Mouse (Mus musculus) thymus, postnatal 0 days (tissue): Measurements from ENCODE around the gene Cpsf6. TPM values are rescaled to one million over a fixed set of nuclear protein-coding genes. Genes with fewer than 3 reads are reported as not detected.

Experiments
- DNase-seq: peaks from one replicate; pipeline ENCODE4 v3.0.0-alpha.2; 2015; ENCODE audit warnings: low spot score
- polyA plus RNA-seq: library from polyadenylated mRNA; unstranded; fragments of >200 nt; fragmentation: Nextera tagmentation; extraction: Ambion mirVana; gene quantifications from 2 replicates; pipeline ENCODE4 v1.2.1, GENCODE M21; 2015

The Cpsf6 gene
- polyA plus RNA-seq, 1 experiment from 2014 or later: 154 TPM

DNA sequence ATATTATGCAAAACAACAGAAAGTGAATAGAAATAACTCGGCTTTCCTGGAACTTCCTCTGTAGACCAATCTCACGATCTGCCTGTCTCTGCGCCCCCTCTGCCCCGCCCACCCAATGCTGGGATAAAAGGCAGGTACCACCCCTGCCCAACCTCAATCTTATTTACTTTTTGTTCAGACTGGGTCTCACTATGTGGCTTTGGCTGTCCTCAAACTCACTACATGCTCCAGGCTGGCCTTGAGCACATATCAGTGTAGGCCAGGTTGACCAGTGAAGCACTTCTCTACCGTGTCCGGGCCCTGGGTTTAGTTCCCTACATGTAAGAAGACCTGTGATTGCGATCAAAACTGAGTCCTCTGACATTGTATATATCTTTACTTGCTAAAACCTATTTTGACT lies 40.6 kb downstream of the Cpsf6 start:
- DNase-seq: no peak

DNA sequence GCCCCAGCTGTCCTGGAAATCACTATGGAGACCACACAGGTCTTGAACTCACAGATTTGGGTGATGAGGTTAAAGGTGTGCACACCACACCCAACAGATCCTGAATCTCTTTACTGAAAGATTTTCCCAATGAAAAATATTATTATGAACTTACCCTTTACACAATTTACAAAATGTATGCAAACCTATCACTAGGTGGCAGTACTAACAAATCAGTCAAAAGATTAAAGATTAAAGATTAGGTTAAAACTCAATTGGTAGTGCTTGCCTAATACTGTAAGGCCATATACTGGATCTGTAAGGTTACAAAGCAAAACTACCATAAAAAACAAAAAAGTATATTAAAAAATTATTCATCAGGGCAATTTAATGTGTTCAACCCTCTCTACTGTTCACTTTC lies 41.9 kb downstream of the Cpsf6 start:
- peak; percentile 15 for DNase-seq

DNA sequence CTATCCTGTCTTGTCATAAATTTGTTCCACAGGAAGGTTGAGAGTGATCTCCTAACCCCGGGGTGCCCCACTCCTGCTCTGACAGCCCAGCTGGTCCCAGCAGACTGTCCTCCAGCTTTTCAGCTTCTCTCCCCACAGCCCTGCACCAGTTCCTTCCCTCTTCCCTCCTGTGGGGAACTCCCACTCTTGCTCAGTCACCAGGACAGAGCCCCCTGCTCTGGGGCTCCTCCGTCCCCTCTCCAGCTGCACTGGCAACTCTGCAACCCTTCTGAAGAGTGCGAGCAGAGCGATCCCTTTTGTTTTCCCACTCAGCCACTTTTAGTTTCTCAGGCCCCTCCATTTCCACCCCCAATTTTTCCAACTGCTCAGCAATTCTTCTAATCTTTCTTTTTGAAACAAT lies 44.2 kb downstream of the Cpsf6 start:
- no peak for DNase-seq

DNA sequence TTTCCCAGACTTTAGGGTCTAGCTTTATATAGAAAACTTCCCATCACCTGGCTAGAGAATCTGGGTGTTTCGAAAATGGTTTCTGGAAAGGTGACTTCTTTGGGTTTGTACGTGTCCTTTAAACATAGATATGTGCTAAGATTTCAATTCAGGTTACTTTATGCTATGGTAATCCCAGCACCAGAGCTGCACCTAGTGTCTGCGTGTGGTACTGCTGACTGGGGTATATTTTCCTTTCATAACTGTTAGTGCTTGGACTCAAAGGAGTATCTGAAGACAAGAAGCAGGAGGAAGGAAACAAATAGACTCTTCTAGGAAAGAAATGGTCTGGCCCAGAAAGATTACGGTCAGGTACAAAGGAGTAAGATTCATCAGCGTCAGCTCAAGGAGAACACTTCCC lies 49.3 kb downstream of the Cpsf6 start:
- peak; percentile 33 for DNase-seq

DNA sequence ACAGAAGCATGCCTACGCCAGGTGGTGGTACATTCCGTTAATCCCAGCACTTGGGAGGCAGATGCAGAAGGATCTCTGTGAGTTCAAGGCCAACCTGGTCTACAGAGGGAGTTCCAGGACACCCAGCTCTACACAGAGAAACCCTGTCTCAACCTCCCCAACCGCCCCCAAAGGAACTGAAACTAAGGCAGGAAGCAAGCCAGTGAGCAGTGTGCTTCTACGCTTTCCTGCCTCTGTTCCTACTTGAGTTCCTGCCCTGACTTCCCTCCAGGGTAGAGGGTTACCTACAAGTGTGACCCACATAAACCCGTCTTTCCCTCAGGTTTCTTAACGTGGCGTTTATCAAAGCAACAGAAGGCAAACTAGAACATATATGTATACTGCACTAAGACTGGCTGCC lies 56.0 kb downstream of the Cpsf6 start:
- no peak for DNase-seq

DNA sequence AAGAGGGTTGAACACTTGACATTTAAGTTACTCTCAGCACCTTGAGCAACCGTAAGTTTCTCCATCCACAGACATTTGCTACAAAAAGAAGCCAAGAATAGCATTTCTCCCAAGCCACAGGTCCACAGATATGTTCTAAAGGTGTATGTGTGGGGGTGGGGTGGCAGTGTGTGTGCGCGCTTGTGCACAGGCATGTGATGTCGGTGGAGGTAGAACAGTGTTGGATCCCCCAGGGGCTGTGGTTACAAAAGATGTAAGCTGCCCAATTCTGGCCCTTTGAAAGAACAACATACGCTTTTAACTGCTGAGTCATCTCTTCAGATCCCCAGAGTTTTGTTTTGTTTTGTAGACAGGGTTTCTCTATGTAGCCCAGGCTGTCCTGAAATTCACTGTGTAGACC lies 57.2 kb downstream of the Cpsf6 start:
- no peak for DNase-seq

DNA sequence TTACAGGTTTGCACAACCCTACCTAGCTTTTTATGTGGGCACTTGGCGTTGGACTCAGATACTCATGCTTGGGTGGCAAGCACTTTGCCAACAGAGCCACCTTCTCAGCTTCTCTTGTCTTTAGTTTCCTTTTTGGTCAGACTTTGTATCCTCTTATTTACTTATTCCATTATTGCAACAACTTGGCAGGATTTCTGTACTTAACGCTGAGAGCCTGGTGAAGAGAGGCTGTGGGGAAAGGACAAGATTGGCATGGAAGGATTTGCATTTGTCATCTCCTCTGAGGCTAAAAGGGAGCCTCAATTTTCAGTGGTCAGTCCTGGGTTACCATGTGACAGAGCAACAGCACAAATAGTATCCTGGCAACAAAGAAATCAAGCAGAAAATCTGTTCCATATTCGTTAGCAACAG lies 59.2 kb downstream of the Cpsf6 start:
- no peak for DNase-seq

DNA sequence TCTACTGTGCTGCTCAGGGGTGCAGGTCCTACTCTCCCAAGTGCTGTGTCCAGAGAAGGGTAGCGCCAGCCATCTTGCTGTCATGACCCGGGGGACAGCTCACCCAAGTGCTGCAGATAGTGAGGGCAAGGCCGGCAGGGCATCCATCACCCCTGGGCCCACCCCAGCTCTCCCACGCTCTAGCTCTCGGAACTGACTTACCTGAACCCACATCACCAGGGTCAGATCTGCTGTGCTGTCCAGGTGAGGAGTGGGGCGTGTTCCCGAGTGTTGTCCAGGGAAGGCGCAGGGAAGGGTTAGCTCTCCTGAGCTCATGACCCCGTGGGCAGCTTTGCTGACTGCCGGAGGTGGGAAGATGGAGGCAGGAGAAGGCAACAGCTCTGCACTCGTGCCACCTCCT lies 63.4 kb downstream of the Cpsf6 start:
- DNase-seq: no peak

DNA sequence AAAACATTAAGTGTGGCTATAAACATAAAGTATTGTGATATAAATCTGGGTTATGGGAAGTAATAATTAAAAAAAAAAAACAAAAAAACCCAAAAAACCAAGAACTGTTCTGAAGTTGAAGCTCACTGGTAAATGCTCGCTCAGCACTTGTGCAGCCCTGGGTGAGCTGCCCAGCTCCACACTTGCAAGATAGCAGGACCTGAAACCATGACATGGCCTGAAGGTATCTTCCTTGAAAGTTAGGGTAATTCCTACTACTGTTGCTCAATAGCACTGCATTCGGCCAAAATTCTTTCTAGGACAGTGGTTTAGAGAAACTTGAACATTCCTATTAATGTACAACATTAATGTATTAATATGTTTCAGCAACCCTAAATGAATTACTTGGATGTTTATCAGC lies 66.7 kb downstream of the Cpsf6 start:
- no peak for DNase-seq

DNA sequence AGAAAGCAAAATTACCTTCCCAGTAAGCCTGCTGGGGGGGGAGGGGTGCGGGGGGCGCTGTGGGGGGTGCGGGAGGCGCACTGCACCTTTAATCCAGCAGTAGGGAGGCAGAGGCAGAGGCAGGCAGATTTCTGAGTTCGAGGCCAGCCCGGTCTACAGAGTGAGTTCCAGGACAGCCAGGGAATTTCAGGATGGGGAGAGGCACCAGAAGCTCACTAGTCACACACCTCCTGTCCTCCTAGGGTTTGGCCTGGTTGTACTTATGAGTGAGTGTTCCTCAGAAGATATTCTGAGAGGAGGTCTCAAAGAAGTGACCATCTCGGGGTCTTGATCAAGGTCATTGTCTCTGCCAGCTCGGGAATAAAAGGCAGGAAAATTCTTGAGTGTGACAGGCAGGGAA lies 67.6 kb downstream of the Cpsf6 start:
- no peak for DNase-seq

DNA sequence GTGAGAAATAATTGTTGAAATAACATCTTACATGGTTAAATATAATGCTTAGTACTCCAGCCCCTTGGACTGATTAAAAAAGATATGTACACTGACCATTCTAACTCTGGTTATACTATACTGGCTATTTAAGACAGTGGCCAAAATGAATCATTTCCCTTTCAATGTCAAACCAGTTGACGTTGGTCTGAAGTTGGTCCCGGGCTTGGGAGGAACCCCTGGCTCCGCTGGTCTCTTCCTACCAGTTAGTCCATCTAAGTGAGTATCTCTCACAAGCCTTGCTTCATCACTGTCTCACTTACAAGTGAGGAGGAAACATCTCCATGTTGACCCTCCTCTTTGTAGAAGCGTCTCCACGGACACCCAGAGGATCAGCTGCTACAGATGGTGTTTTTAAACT lies 75.4 kb downstream of the Cpsf6 start:
- no peak for DNase-seq

DNA sequence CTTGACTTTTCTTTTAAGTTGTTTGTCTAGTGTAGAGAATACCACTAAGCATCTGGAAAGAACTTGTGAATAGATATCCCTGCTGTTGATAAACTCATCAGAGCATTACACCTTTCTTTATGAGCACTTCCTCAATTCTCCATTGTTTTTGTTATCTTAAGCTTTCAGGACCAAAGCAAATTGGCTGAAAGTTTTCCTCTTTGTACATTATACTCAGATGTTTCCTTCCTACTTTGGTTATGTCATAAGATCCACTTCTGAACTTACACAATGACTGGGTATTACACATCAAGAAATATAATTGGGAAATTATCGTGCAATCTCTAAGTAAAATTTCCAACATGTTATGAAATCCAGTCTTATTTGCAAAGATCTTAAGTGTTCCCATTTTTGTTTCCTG lies 78.1 kb downstream of the Cpsf6 start:
- DNase-seq: no peak

DNA sequence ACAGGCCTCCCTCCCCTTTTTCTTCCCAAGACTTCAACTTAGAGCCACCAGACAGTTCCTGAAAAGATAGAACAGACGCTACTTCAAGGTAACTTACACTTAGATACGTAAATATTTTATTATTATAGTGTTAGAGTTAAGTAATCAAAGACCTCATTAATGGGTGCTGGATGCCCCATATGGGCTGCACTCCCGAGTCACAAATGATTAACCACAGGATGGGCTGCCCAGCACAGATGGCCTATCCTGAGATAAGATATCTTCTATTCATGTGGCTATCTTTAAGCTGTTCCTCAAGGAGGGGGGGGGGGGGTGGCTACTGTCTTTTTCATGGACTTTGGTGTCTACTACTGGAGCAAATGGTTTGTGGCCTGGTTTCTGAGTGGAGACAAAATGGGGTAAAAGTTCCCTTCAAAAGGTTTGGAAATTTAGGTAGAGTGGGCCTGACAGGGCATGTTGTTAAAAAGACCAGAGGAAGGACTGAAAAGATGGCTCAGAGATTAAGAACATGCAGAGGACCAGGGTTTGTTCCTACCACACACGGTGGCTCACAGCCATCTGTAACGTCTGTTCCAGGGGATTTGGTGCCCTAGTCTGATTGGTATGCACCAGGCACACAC lies 79.8 kb downstream of the Cpsf6 start:
- no peak for DNase-seq

DNA sequence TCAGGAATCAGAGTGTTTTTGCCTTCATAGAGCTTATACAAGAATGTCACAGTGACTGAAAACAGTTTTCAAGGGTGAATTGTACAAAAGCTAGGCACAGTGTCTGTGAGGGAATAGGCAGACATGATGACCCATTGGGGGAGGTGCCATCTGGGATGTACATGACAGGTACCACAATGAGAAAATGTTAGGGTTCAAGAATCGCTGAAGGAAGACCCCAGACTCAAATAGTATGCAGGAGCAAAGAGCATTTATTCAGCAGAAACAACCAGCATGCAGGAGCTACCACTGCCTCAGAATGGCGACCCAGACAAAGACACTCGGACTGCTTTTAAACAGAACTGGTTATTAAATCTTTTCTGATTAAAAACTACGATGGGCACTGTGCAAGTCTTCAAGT lies 80.7 kb downstream of the Cpsf6 start:
- no peak for DNase-seq

DNA sequence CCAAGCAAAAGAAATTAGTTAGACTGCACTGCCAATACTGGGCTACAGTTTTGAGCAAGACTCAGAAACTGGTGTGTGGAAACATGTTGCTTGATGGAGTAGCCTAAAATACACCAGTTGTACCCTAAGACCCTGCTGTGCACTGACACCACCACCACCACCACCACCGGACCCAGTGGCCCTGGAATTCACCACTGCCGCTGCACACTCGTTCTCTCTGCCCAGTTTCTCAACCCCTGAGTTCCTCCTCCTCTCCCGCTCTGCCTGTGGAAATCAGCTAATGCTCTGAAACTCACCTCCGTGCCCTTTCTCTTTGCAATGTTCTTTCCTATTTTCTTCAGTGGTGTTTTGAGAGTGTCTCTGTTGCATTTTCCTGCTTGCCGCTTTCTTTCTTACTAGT lies 81.5 kb downstream of the Cpsf6 start:
- no peak for DNase-seq

Other genes starting within 250 kb of the Cpsf6 start
- gene Frs2, start 231.5 kb downstream of the Cpsf6 start, polyA plus RNA-seq: 13.1 and 14.6 TPM in 2 replicates
- gene Yeats4, start 155.5 kb downstream of the Cpsf6 start, polyA plus RNA-seq: 89.8 and 97.7 TPM in 2 replicates
- gene 9530003J23Rik, start 141.3 kb downstream of the Cpsf6 start, polyA plus RNA-seq: not detected in 2 replicates
- gene Lyz2, start 97.7 kb downstream of the Cpsf6 start, polyA plus RNA-seq: 102 and 114 TPM in 2 replicates
- 10.6 and 11.3 TPM in 2 replicates for gene Lyz1, start 87.1 kb downstream of the Cpsf6 start, polyA plus RNA-seq
- gene Cpm, start 249.5 kb upstream of the Cpsf6 start, polyA plus RNA-seq: 3.0 and 3.5 TPM in 2 replicates